Mouse (Mus musculus): ENCODE data around the gene Fkbp11.
"Not testable (repeated sequence)": the region's sequence is repeated elsewhere in the genome, so short reads cannot be mapped to it uniquely, and the experiment has no call there.

Fkbp11 gene

DNA sequence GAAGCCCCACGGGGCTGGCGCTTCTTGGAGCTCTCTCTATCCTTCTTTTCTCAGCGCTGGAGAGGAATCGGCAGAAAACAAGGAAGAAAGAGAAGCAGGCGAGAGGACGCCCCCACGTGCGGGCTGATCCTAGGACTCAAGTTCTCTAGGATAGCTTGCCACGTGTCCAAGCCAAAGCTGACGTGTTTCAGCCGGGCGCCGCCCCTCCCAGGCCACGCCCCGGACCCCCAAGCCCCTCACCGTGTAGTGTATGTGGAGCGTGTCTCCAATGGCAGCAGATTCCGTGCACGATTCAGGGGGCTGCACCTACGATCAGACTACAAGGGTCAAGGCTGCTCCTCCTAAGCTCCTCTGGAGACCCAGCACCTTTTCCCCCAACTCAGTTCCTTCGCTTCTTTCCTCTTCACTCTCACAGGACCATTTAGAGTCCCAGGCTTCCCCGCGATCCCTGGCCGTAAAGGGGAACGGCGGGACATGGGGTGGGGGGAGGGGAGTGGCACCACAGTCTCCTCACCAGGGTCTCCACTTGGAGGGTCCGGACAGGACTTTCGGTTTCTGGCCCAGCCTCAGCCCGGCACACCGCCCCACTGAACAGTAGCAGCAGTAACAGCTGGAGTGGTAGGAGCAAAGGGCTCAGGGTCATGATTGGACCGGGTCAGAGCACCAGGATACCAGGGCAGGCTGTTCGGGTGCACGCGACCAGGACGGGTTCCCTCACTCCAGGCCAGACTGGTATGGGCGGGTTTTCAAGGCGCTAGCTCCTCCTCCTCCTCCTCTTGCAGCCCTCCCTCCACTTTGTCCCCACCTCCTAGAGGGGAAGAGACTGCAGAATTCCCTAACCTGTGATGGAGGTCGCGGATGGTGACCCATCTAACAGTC is at the start of gene Fkbp11:
Fkbp11 (minus strand) TSS at position 756 of the 879 bp plus-strand sequence.
- DNase-seq (ENCODE audit: low spot score) = peak; percentile 71

GRCm38 (mm10) chr15:98777762-98778161 is 49.8 kb upstream of the Fkbp11 start, which contains the start of gene Wnt10b:
TSS of gene Wnt10b (minus strand) at chr15:98778150.
- DNase-seq (ENCODE audit: low spot score) = no peak

GRCm38 (mm10) chr15:98777005-98777616 is 49.1 kb upstream of the Fkbp11 start:
- no peak for DNase-seq (ENCODE audit: low spot score)

DNA sequence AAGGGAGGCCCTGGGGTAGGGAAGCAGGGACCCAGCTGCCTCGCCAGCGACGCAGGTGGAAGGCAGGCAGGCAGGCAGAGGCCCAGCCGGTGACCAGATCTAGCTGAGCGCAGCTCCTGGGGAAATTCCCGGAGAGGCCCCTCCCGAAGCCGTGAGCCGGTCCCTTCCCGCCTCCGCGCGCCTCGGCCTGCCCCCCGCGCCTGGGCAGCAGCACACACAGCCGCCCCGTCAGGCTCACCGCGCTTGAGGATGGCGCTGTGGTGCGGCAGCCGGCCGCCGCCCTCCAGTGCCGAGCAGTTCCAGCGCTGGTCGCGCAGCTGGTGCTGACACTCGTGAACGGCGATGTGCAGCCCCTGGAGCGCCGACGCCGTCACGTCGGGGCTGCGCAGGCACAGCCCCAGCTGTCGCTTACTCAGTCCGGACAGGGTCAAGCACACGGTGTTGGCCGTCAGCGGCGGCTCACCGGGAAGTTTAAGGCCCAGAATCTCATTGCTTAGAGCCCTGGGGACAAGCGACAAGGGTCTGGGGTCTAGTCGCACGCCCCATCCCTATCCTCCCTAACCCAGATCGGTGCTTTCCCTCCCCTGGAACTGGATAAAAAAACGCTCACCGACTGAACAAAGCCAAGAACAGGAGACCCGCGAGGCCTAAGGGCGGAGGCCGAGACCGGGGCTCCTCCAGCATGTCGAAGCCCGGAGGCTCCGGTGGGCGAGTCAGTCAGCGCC is 48.4 kb upstream of the Fkbp11 start:
- DNase-seq (ENCODE audit: low spot score) = peak; percentile 60

DNA sequence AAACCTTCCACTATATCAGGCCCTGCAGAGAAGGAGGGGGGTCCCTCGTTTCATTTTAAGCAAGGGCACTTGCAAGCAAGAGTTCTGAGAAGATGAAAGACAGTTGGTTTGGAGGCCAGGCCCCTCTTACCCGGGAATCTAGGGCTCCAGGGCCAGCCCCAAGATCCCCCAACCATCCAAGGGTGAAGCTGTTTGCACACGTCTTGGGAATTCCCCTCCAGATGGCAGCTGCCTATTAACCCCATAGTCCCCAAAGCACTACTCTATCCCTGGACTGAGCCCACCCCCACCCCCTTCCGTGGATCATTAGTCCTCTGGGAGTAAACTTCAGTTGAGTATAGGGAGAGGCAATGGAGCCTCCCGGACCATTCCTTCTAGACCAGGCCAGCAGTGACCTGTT is 47.5 kb upstream of the Fkbp11 start:
- DNase-seq (ENCODE audit: low spot score) = no peak

- no peak for DNase-seq (ENCODE audit: low spot score)
These were observed 46.1 kb upstream of the Fkbp11 start for GRCm38 (mm10) chr15:98774096-98774495.

- peak; percentile 47 for DNase-seq (ENCODE audit: low spot score)
These were observed 44.7 kb upstream of the Fkbp11 start for GRCm38 (mm10) chr15:98772511-98773211.

DNA sequence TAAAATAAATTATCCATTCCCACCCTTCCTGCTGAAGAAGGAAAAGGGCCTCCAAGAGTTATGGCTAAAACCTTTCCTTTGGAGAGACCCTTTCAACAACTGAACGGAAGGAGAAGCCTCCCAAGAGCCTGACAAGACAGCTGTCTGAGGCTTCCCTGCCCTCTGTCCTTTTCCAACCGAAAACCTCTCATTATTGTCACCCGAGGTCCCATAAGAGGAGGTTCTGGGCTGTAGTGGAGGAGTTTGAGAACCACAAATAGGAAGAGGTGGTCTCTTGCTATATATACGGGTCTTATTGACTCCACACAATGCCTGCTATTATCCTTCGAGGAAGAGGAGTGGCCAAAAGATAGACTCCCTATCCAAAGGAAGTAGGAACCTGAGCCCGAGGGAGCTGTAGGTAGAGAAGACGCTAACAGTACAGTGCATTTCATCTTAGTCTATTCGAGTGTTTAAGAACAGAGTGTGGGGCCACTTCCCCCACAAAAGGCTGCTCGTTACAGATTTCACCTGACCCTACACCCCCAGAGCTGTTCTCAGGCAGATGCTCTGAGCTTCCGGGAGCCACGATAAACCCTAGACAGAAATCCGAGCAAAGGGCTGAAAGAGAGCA is 43.9 kb upstream of the Fkbp11 start:
- DNase-seq (ENCODE audit: low spot score) = no peak

DNA sequence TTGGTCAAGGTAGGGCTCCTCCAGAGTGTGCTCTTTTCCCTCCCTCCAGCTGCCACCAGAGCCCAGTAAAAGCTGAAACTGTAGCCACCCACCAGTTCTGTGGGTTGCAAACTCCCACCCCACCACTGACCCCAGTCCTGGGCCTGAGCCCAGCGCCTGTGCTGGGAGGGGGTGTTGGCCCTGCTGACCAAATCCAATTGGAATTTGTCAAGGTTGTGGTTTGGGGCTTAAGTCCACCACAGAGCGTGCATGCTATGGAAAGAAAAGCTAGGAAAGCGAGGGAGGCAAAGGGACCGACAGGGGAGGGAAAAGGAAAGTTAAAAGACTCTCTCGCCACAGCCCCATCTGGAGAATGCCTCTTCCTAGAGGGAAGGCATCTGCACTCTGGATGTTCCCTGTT is 40.3 kb upstream of the Fkbp11 start:
- no peak for DNase-seq (ENCODE audit: low spot score)

DNA sequence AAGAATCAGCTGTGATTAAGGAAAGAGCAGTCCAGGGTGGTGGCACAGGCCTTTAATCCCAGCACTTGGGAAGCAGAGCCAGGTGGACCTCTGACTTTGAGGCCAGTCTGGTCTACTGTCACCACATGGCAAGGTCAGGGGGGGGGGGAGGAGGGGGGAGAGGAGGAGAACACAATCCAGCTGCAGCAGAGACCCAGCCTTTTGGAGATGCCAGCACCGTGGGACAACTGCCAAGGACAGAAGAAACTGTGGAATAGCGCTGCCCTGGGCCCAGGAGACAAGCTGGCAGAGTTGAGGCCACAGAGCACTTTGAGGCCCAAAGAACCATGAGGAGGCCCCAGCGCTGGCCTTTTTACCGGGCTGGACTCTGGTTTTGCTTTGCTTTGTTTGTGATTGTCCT is 37.9 kb upstream of the Fkbp11 start:
- DNase-seq (ENCODE audit: low spot score) = no peak

DNA sequence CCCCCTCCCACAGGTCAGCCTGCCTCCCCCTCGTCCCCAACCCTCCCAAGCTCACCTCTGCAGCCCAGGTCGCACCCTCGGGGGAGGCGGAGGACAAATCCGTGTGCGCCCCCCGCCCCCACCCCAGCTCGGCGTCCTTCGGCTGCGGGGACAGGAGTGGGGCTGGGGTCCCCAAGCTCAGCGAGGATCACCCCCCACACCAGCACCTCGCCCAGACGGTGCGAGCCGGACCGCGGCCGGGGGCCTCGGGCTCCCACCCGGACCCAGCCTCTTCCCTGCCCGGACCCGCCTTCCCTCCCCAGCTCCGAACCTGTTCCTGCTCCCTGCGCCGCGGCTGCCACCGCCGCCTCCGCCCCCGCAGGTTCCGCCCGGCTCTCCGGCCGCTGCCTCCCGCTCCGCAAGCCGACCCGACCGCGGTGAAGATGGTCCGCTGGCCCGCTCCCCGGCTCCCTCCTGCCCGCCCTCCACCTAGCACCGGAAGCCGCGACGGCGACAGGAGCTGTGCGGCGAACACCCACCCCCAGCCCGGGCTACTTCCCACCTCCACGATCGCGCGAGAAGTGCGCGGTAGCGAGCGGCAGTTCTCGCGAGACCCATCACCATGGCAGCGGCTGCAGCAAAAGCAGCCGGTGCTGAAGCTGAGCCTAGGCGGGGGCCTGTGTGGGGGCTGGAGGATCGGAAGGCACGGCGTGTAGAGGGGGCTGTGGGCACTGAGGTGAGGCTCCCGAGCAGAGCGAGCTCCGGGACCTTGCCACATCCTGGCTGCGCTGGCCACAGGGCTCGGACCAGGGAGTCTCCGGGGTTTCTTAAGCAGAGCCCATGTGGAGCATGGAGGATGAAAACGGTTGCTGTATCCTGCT is 34.9 kb upstream of the Fkbp11 start, which contains the start of gene Arf3:
Arf3 (minus strand) TSS at position 545 of the 860 bp plus-strand sequence.
- peak; percentile 98 for DNase-seq (ENCODE audit: low spot score)

GRCm38 (mm10) chr15:98762201-98762621 is 34.2 kb upstream of the Fkbp11 start:
- peak; percentile 73 for DNase-seq (ENCODE audit: low spot score)

GRCm38 (mm10) chr15:98754125-98754524 is 26.1 kb upstream of the Fkbp11 start:
- no peak for DNase-seq (ENCODE audit: low spot score)

DNA sequence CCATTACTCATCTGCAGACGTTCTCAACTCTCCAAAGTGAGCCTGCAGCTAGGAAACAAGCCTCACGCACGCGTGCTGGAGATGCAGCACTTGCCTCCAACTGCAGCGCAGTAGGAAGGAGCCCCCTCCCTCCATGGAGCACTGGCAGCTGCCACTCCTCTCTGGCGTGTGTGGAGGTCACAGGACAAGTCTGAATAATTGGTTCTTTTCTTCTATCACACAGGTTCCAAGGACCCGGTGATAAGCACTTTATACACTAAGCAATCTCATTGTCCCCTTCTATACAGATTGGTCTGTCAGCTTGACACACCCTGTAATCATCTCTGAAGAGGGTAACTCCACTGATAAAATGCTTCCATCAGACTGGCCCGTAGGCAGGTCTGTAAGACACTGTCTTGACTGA is 25.0 kb upstream of the Fkbp11 start:
- DNase-seq (ENCODE audit: low spot score) = no peak

DNA sequence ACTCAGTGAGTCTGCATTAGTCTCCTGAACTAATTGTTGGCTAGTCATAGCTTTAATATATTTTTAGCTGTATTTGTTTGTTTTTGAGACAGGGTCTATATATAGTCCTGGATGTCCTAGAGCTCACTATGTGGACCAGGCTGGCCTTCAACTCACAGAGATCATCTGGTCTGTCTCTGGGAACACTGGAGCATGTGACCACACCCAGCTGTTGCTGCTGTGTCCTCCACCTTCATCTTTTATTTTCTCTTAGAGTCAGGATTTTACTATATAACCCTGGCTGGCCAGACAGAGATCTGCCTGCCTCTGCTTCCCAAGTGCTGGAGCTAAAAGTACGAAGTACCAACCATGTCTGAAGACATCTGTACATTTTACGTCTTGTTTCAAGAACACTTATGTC is 21.1 kb upstream of the Fkbp11 start:
- DNase-seq (ENCODE audit: low spot score) = no peak

GRCm38 (mm10) chr15:98747296-98747695 is 19.3 kb upstream of the Fkbp11 start:
- DNase-seq (ENCODE audit: low spot score) = no peak

- no peak for DNase-seq (ENCODE audit: low spot score)
These were observed 18.5 kb upstream of the Fkbp11 start for GRCm38 (mm10) chr15:98746344-98746965.

DNA sequence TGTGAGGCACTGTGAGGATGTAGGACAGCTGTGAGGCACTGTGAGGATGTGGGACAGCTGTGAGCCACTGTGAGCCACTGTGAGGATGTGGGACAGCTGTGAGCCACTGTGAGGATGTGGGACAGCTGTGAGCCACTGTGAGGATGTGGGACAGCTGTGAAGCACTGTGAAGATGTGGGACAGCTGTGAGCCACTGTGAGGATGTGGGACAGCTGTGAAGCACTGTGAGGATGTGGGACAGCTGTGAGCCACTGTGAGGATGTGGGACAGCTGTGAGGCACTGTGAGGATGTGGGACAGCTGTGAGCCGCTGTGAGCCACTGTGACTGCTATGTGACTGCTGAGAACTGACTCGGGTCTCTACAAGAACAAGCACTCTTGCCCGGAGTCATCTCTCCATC is 15.9 kb upstream of the Fkbp11 start:
- not testable (repeated sequence) for DNase-seq (ENCODE audit: low spot score)

DNA sequence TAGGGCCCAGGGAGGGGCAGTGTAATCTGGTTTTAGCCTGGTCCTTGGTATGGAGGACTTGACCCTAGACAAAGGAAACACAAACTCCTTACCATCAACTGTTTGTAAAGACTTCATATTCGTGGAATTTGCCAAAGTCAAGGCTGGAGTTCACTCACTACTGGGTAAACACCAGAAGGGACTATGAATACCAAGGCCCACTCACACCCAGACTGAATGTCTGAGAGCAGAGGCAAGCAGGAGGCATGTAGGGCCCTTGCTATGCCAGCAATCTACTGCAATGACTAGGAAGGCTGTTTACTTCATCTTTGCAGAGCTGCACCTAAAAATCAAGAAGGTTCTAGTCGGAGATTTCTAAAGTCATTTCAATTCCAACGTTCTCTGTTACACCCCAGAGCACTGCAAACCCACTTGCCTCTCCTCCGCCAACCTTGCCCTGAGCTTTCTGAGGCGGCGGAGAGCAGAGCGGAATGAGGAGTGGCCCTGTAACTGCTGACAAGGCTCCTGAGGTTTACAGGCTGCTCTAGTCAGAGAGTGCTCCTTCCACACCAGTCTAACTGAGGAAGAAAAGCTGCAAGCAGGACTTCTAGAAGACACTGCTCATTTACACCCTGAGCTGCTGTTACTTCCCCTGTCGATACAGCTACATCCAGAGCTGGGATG is 14.9 kb upstream of the Fkbp11 start:
- DNase-seq (ENCODE audit: low spot score) = no peak

DNA sequence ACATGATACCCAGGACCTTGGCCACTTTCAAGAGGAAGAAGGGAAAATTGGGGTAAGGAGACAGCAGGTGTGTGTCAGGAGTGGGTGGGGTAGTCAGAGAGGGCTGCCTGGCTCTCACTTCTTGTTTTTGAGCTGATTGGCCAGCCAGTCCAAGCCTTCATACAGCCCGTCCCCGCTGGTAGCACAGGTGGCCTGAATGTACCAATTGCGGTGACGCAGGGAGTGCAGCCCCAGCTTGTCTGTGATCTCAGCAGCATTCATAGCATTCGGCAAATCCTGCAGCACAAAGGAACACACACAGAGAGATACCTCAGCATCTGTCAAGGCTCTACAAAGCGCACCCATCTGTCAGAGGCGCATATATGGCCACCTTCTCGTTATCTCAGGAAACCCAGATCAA is 12.2 kb upstream of the Fkbp11 start:
- DNase-seq (ENCODE audit: low spot score) = no peak

All from retina, embryonic 14.5 days (tissue).